Mouse (Mus musculus) liver, embryonic 14.5 days (tissue): ENCODE results near the gene Myom1.

Experiments
- CTCF ChIP-seq: IDR thresholded peaks from 2 replicates; pipeline ENCODE4 v1.5.1; 2016; ENCODE audit warnings: antibody characterized with exemption, low read depth, control low read depth
- EP300 ChIP-seq: IDR thresholded peaks from 2 replicates; pipeline ENCODE4 v1.6.1; 2016; ENCODE audit warnings: antibody characterized with exemption, low read depth

GRCm38 (mm10) chr17:70997836-70998235 is 4.6 kb upstream of the Myom1 start:
- TF ChIP-seq CTCF (no peak), EP300 (no peak)
